Mouse (Mus musculus) lung, postnatal 10 days (tissue): ENCODE data around the gene Eea1.
"Not testable (repeated sequence)": the region's sequence is repeated elsewhere in the genome, so short reads cannot be mapped to it uniquely, and the experiment has no call there.

Experiments used
- DNase-seq: peaks from one replicate; pipeline ENCODE4 v3.0.0; 2021

Gene Eea1

GRCm38 (mm10) chr10:95940046-95940900 is at the start of gene Eea1:
TSS of gene Eea1 (plus strand) at chr10:95940650.
- DNase-seq, result peak; percentile 95

DNA sequence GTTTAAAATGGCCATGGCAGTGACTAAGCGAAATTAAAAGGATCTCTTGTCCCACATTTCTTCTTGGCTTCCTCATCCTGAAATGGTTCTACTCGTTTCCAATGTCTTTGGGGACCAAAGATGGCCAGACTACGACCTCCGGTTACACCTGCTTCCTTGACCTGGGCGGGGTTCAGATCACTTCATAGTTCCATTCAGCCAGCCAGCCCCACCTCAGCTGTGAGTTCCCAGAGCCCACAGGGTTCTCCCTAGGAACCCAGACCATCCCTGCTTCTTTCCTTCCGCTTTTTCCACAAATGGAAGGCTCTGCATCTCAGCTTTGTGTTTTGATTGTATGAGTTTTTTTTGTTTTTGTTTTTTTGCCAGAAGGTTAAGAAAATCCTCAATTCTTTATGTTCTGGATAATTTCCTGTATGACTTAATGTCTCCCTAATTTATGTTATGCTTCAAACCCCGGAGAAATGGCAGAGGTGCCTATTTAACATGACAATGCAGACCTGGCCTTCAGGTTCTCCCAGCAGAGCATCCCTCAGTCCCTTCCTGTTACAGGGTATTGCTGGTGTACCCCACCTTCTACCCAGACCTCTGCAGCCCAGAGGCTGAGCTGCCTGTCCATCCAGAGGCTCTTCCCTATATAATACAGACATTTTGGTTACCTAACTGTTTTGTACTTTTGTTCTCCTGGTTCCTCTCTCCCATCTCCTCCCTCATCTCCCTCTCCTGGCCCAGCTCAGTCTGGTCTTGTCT is 49.1 kb upstream of the Eea1 start:
- DNase-seq, result no peak

- no peak for DNase-seq
These were observed 48.3 kb upstream of the Eea1 start for GRCm38 (mm10) chr10:95892132-95892531.

DNA sequence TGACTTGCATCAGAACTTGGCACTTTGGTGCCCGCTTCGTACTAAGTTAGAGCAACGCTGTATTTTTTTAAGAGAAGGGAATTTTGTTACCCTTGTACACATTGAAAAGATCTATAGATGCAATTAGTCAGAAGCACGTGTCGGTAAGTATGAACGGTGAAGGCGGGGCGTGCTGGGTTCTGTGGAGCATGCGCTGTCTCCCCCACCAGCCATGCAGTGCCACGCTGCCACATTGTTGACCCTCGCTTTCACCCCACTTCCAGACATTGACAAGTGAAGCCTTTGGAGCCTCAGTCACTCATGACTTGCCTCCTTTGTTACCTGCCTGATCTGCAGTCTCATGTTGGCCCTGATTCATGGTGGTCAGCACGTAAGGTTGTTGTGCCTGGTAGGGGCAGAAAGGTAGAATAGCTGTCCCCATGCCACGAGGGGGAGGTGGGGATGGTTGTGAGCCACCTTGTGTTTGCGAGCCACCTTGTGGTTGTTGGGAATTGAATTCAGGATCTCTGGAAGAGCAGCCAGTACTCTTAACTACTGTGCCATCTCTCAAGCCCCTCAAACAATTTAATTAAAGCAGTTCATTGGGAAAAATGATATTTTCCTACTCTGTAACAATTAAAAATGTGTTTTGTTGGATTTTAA is 47.0 kb upstream of the Eea1 start:
- DNase-seq, result no peak

DNA sequence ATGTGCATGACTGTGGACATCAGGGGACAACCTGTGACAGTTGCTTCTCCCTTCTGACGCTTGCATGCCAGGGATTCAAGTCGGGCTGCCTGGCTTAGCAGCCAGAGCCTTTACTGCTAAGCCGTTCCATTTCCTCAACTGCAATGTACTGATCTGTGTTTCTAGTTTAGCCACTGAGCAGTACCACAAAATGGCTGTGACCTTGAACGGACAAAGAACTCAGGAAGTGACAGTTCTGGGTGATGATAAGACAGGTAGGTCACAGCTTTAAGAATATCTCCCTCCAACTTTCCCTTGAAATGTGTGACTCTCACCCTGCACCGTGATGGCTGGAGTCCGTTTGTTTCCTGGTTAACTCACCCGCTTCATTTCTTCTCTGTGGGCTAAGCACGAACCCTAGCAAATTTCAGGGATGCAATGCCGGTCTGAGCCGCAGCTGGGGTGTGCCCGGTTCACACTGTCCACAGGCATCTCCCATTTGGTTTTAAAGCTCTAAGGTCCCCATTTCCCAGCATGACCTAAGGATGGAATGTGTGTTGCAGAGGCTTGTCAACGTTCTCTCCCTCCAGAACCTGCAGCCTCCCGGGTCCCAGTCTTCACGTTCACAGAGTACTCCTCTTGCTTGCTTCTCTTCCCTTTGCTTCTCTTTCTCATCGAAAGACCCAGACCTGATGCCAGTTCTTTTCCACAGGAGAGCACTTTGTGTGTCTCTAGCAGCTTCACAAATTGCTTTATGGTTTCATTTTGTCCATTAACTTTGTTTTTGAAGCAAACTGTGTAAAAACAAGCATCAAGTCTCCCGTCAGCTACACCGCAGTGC is 46.2 kb upstream of the Eea1 start:
- DNase-seq, result no peak

GRCm38 (mm10) chr10:95894856-95895386 is 45.5 kb upstream of the Eea1 start:
- peak; percentile 77 for DNase-seq

DNA sequence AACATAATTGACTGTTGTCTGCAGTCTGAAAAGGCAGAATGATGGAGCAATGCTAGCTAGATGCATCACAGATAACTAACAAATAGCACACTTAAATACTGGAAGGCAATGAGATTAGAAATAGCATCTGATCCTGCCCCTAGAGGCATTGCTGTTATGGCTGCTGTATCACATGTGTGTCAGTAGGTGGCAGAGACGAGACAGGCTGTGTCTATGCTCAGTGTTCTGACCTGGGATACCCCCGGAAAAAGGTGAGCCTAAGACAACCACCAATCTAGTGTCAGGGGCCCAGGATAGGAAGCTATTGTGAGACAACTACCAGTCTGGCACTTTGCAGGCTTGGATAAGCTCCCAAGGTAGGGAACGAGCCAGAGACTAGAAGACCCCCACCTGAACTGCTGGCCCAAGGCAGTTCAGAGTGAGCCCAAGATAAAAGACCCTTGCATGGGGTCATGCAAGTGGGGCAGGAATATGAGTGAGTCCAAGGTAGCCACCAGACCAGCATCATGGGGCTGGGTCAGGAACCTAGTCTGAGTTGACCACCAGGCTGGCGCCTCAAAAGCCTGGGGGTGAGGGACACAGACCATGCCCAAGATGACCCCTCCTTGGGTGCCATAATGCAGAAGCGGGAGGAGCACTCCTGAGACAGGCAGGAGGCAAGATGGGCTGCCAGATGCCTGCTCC is 41.8 kb upstream of the Eea1 start:
- peak; percentile 47 for DNase-seq

DNA sequence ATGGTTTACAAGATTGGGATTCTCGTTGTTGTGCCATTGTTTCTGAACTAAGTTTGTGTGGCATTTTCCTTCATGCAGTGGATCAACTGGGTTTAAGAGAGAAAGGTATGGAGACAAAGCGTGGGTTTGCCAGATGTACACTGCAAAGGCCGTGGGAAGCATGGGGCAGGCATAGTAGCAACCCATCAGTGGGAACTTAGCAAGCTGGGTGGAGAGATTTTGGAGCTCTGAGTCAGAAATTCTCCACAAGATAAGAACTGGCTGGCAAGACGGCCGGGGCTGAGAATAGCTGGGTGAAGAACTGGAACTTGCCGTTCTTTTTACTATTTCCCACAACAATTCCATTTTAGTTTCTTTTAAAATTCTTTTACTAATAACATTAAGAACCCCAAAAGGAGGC is 35.8 kb upstream of the Eea1 start:
- no peak for DNase-seq

- DNase-seq, result no peak
These were observed 31.1 kb upstream of the Eea1 start for GRCm38 (mm10) chr10:95909246-95909909.

- DNase-seq, result no peak
These were observed 29.4 kb upstream of the Eea1 start for GRCm38 (mm10) chr10:95911016-95911415.

DNA sequence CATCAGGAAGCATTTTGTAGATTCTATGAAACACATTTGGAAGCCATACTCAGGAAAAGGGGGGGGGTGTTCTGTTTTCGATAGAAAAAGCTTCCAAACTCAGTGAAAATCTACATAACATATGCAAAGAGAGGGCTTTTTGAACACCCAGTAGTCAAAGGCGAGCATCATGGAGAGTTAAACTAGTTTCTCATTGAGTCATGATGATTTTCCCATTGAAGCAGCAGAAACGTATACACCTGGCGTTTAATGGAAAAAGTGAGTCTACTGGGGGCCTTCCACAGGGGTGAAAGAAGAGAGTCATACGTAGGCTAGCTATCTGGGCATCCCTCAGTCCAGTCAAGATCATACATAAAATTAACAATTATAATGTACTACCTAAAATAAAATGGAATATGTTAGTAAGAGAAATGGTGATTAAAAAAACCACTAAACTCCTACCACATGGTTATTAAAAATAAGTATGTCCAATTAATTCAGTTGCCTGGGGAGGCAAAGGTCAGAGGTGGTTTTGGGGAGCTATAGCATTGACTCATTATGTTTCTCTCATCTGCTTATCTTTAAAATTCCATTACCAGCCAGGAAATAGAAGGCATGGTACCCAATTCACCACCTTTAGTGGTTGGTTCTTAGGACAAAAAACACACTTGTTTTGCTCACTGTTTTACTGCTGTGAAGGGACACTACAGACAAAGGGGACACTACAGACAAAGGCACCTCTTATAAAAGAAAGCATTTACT is 25.8 kb upstream of the Eea1 start:
- no peak for DNase-seq

DNA sequence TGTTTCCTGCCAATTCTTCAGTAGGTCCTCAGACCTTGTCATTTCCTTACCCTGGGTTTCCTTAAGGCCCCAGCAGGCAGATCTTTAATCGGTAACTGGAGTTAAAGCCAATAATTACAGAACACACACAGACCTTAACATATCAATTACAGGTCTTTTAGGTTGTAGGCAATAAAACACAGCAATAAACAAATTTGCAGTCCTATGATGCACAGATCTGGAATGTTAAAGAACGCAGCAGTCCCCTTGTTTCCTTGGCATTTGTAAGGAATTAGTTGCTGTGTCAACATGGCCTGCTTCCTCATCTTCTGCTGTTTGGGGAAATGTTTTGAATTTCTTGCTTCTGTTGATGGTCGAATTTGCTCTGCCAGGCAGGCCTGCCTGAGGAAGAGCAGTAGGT is 21.7 kb upstream of the Eea1 start:
- DNase-seq, result no peak

DNA sequence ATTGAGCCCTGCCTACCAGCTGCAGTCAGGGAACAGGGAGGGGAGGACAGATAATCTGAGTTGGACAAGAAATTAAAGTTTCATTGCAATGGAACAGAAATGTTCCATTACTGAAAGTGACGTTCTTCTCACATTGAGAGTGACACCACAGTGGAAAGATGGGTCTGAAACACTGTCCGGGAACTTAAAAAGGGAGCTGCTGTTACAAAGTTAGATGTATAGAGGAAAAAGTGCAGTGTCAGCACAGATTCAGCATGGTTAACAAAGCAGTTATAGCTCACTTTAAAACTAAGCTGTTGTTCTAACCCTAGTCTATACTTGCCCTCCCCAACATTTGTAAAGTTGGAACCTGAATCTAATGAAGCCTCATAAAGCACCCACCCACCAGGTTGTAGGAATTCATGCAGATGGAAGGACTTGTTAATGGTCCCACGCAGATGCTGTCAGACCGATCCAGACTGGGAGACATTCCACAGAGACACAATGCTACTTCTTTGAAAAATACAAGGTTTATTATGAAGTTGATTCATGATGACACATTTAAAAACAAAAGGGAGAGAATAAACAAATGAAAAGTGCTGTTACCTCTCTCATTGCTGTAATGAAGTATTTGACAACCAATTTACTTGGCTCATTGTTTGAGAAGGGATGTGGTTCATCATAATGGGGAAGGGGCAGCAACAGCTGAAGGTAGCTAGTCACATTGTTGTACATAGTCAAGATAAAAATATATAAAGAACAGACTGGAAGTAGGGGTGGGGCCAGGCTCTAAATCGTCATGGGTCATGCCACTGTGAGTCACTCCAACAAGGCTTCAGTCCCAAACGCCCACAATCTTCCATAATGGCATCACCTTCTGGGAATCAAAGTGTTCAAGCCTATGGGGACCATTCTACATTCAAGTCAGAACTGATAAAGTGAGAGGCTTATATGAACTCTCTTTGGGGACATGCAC is 16.9 kb upstream of the Eea1 start:
- DNase-seq, result no peak

DNA sequence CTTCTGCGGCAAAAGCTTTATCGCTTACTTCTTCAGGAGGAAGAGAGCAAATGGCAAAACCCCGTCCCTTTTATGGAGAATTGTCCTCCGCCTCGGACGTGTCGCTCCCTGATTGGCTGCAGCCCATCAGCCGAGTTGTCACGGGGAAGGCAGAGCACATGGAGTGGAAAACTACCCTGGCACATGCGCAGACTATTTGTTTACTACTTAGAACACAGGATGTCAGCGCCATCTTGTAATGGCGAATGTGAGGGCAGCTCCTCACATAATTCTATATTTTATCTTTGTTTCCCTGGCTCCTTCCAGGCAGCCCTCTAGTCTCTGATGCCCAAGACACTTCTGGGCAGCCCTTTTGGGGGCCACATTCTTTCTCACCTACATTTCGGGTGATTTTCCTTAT is 6.8 kb upstream of the Eea1 start:
- not testable (repeated sequence) for DNase-seq

DNA sequence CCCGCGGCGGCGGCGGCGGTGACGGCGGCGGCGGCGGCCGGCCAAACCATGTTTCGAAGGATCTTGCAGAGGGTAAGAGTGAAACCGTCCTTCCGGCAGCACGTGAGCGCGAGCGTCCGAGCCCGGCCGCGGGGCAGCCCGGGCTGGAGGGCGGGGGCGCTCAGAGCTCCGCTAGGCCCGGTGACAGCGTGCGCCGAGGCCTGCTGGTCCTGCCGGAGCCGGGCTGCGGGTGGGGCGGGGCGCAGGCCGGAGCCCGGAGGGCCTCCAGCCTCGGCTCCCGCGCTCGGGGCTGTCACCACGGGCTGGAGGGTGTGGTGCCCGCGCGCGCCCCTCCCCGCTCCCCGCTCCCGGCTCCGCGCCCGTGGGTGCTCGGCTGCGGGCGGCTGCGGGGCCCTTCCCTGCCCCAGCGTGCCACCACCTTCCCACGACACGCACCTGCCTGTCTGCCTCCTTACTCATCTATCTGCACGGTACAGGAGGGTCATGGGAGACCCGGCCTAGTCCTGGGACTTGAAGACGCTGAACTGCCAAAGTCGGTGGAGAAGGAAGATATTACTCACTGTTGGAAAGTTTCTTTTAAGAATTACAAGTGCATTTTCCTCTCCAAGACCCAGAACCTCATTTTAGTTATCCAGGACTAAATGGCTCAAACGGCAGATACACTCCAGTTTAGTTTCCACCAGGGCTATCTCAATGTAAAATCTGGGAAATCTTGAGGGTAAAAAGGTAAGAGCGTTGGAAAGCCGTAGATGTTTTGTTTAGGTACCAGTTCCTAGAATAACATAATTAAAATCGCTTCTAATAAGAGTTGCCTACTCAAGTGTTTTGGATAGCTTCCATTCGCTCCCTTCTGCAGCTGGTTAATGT is 684 bp downstream of the Eea1 start:
- DNase-seq, result no peak

GRCm38 (mm10) chr10:95941768-95942425 is 1.4 kb downstream of the Eea1 start:
- DNase-seq, result no peak

DNA sequence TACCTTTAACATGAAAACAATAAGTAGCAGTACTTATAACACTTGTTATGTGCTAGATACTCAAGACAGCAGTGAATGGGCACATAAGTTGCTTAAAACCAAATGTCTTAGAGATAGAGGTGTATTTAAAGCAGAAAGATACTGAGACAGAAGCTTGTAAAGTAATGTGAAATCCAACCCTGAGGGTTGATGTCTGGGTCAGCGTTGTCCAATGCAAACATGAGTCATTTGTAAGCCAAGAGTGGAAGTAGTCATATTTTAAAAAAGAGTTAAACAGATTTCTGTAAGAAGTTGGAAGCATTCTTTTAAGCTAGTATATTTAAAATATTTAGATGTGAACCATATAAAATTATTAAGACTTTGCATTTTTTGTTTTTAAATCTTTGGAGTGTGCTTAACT is 4.6 kb downstream of the Eea1 start:
- DNase-seq, result no peak

GRCm38 (mm10) chr10:95949410-95949809 is 9.0 kb downstream of the Eea1 start:
- DNase-seq, result no peak
